Mouse (Mus musculus): ENCODE measurements around the gene Wipf3.
A peak's percentile ranks its signal among the peaks of the same experiment; 100 is the strongest.

- TF ChIP-seq CTCF (IDR thresholded peaks at IDR 0.05; ENCODE audit: low read depth) (peak; percentile 69), EP300 (IDR thresholded peaks at IDR 0.05; ENCODE audit: low read depth) (no peak)
These were observed 49.4 kb downstream of the Wipf3 start for GRCm38 (mm10) chr6:54478646-54479324.
